Mouse (Mus musculus) ES-Bruce4 (cell line): ENCODE measurements around the gene Car7.

Experiments
- CTCF ChIP-seq: IDR thresholded peaks from one replicate; pipeline ENCODE4 v1.8.1; 2011; ENCODE audit warnings: low read depth, low read length
- POLR2A ChIP-seq: IDR thresholded peaks from one replicate; pipeline ENCODE4 v1.8.1; 2011; ENCODE audit warnings: low read length; ENCODE audit not compliant: insufficient read depth

DNA sequence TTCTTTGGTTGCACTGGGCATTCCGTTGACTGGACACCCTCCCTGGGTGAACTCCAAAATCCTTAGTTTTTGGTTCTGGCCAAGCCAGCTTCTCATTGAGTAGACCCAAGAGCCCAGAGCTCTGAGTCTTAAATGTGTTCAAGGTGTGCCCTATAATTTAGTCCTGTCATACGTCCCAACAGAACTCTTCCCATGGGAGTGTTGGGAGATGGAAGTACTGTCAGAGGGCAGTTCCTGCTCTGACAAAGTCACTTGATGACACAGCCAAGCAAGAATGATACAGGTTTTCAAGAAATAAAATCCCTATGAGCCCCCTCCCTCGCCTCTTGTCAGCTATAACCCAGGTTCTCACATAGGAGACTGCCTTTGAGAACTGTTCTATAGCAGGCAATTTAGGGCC lies 24.4 kb upstream of the Car7 start:
- no peak for TF ChIP-seq CTCF
- no peak for TF ChIP-seq POLR2A
